Mouse (Mus musculus) intestine, embryonic 16.5 days (tissue): ENCODE data around the gene Aebp1. TPM values are rescaled to one million over a fixed set of nuclear protein-coding genes. Genes with fewer than 3 reads are reported as not detected.

Experiments
- ATAC-seq: fragments of 200-750 bp; cut with Nextera tagmentation; 2 replicates; pipeline ENCODE4 v1.8.0; 2017; ENCODE audit warnings: moderate TSS enrichment, moderate library complexity
- H3K27ac ChIP-seq: fragments of 300-500 bp; sonication (generic); 2 replicates; pipeline ENCODE4 v1.5.1; 2014; ENCODE audit warnings: mild to moderate bottlenecking, low read length
- H3K27me3 ChIP-seq: fragments of 300-500 bp; sonication (generic); replicated peaks from 2 replicates; pipeline ENCODE4 v1.6.1; 2014; ENCODE audit warnings: low read length, control low read depth, mixed read lengths; ENCODE audit not compliant: control insufficient read depth, insufficient read depth
- H3K36me3 ChIP-seq: fragments of 300-500 bp; sonication (generic); 2 replicates; pipeline ENCODE4 v1.6.1; 2014; ENCODE audit warnings: low read length, control low read depth; ENCODE audit not compliant: control insufficient read depth, insufficient read depth
- H3K4me1 ChIP-seq: fragments of 300-500 bp; sonication (generic); 2 replicates; pipeline ENCODE4 v1.6.1; 2014; ENCODE audit warnings: low read length, control low read depth, mixed read lengths; ENCODE audit not compliant: control insufficient read depth, insufficient read depth
- H3K4me2 ChIP-seq: fragments of 300-500 bp; sonication (generic); 2 replicates; pipeline ENCODE4 v1.6.1; 2014; ENCODE audit warnings: low read depth, low read length, control low read depth
- H3K4me3 ChIP-seq: fragments of 300-500 bp; sonication (generic); 2 replicates; pipeline ENCODE4 v1.5.1; 2014; ENCODE audit warnings: mild to moderate bottlenecking, low read length
- H3K9ac ChIP-seq: fragments of 300-500 bp; sonication (generic); 2 replicates; pipeline ENCODE4 v1.6.1; 2014; ENCODE audit warnings: low read depth, low read length
- H3K9me3 ChIP-seq: fragments of 300-500 bp; sonication (generic); 2 replicates; pipeline ENCODE4 v1.6.1; 2016; ENCODE audit warnings: low read length, control low read depth; ENCODE audit not compliant: control insufficient read depth
- WGBS: fragments of 180-500 bp; shearing (Covaris S2); extraction: QIAGEN DNeasy Blood & Tissue Kit; methylation state at CpG from one replicate; pipeline ENCODE4 v1.1.7; 2014; 5-methylcytosine and 5-hydroxymethylcytosine counted together
- polyA plus RNA-seq: library from polyadenylated mRNA; unstranded; fragments of >200 nt; fragmentation: Nextera tagmentation; extraction: Ambion mirVana; gene quantifications from 2 replicates; pipeline ENCODE4 v1.2.1, GENCODE M21; 2015

Aebp1 gene
- polyA plus RNA-seq, 1 experiment from 2014 or later: 38.4 TPM

- Histone ChIP-seq H3K4me3 (no peak overlapping the region), H3K27ac (no peak overlapping the region), H3K36me3 (peaks cover 9% of the 10 kb centered on the region; the same call in 1 of the 2 replicates), H3K9ac (no peak overlapping the region), H3K4me1 (peaks cover 4% of the 10 kb centered on the region), H3K27me3 (no peaks in the 10 kb centered on the region), H3K4me2 (no peak overlapping the region), H3K9me3 (no peaks in the 10 kb centered on the region)
- ATAC-seq: no peak
- WGBS: 74% methylated on average over 1 of the region's 1 CpGs
Observed at GRCm38 (mm10) chr11:5836126-5836525, 25.6 kb upstream of the Aebp1 start.

GRCm38 (mm10) chr11:5837251-5838246, 24.2 kb upstream of the Aebp1 start, which contains the start of gene Polm:
Gene Polm (minus strand): TSS chr11:5838016.
- ATAC-seq: peak; percentile 96
- under 1% methylated on average over 63 of the region's 63 CpGs for WGBS
- Histone ChIP-seq H3K27ac (peak within 1 kb of the TSS; percentile 95), H3K36me3 (peaks cover 6% of the 10 kb centered on the region; the same call in 1 of the 2 replicates), H3K4me3 (peak within 1 kb of the TSS; percentile 90), H3K4me1 (peaks cover 4% of the 10 kb centered on the region), H3K27me3 (no peaks in the 10 kb centered on the region), H3K9me3 (no peaks in the 10 kb centered on the region), H3K9ac (peak within 1 kb of the TSS; percentile 91), H3K4me2 (peak within 1 kb of the TSS; percentile 92)

GRCm38 (mm10) chr11:5840346-5840745, 21.4 kb upstream of the Aebp1 start:
- H3K9me3 ChIP-seq: no peaks in the 10 kb centered on the region
- H3K4me1 ChIP-seq: peaks cover 4% of the 10 kb centered on the region
- H3K4me2 ChIP-seq: no peak overlapping the region
- no peak for ATAC-seq
- 85% methylated on average over 7 of the region's 7 CpGs for WGBS
- H3K4me3 ChIP-seq: no peak overlapping the region
- no peak overlapping the region for H3K9ac ChIP-seq
- no peaks in the 10 kb centered on the region for H3K36me3 ChIP-seq
- H3K27ac ChIP-seq: no peak overlapping the region
- H3K27me3 ChIP-seq: no peaks in the 10 kb centered on the region

- H3K27ac ChIP-seq: no peak overlapping the region
- H3K36me3 ChIP-seq: no peaks in the 10 kb centered on the region
- H3K9ac ChIP-seq: no peak overlapping the region
- H3K9me3 ChIP-seq: no peaks in the 10 kb centered on the region
- no peak for ATAC-seq
- H3K4me1 ChIP-seq: no peaks in the 10 kb centered on the region
- no peak overlapping the region for H3K4me2 ChIP-seq
- H3K4me3 ChIP-seq: no peak overlapping the region
- WGBS: 92% methylated on average over 2 of the region's 2 CpGs
- H3K27me3 ChIP-seq: no peaks in the 10 kb centered on the region
Observed at GRCm38 (mm10) chr11:5841751-5842150, 20.0 kb upstream of the Aebp1 start.

GRCm38 (mm10) chr11:5843131-5843530, 18.6 kb upstream of the Aebp1 start:
- no peak for ATAC-seq

GRCm38 (mm10) chr11:5846639-5847345, 15.0 kb upstream of the Aebp1 start:
- Histone ChIP-seq H3K36me3 (no peaks in the 10 kb centered on the region), H3K27me3 (no peaks in the 10 kb centered on the region), H3K4me3 (no peak overlapping the region), H3K4me1 (no peaks in the 10 kb centered on the region), H3K4me2 (no peak overlapping the region), H3K27ac (no peak overlapping the region), H3K9me3 (no peaks in the 10 kb centered on the region), H3K9ac (no peak overlapping the region)
- WGBS: 59% methylated on average over 7 of the region's 7 CpGs
- ATAC-seq: peak; percentile 68

More at GRCm38 (mm10) chr11:5843131-5843530, 18.6 kb upstream of the Aebp1 start:
- WGBS: 85% methylated on average over 3 of the region's 3 CpGs
- no peak overlapping the region for H3K4me2 ChIP-seq
- no peaks in the 10 kb centered on the region for H3K27me3 ChIP-seq
- H3K4me1 ChIP-seq: no peaks in the 10 kb centered on the region
- no peaks in the 10 kb centered on the region for H3K36me3 ChIP-seq
- H3K9ac ChIP-seq: no peak overlapping the region
- H3K9me3 ChIP-seq: no peaks in the 10 kb centered on the region
- no peak overlapping the region for H3K4me3 ChIP-seq
- H3K27ac ChIP-seq: no peak overlapping the region

- no peaks in the 10 kb centered on the region for H3K4me1 ChIP-seq
- no peak overlapping the region for H3K27ac ChIP-seq
- no peak for ATAC-seq
- H3K9me3 ChIP-seq: no peaks in the 10 kb centered on the region
- H3K27me3 ChIP-seq: no peaks in the 10 kb centered on the region
- H3K36me3 ChIP-seq: no peaks in the 10 kb centered on the region
- H3K4me2 ChIP-seq: no peak overlapping the region
- 61% methylated on average over 6 of the region's 6 CpGs for WGBS
- no peak overlapping the region for H3K4me3 ChIP-seq
- H3K9ac ChIP-seq: no peak overlapping the region
Observed at GRCm38 (mm10) chr11:5848741-5849140, 13.0 kb upstream of the Aebp1 start.

GRCm38 (mm10) chr11:5849316-5849715, 12.4 kb upstream of the Aebp1 start:
- H3K9ac ChIP-seq: no peak overlapping the region
- no peak overlapping the region for H3K4me2 ChIP-seq
- no peaks in the 10 kb centered on the region for H3K36me3 ChIP-seq
- H3K27ac ChIP-seq: no peak overlapping the region
- no peak for ATAC-seq
- H3K9me3 ChIP-seq: no peaks in the 10 kb centered on the region
- H3K27me3 ChIP-seq: no peaks in the 10 kb centered on the region
- H3K4me1 ChIP-seq: no peaks in the 10 kb centered on the region
- WGBS: 73% methylated on average over 2 of the region's 2 CpGs
- no peak overlapping the region for H3K4me3 ChIP-seq

GRCm38 (mm10) chr11:5850452-5850851, 11.3 kb upstream of the Aebp1 start:
- Histone ChIP-seq H3K27me3 (no peaks in the 10 kb centered on the region), H3K9ac (no peak overlapping the region), H3K27ac (no peak overlapping the region), H3K4me1 (no peaks in the 10 kb centered on the region), H3K9me3 (no peaks in the 10 kb centered on the region), H3K4me2 (no peak overlapping the region), H3K4me3 (no peak overlapping the region), H3K36me3 (no peaks in the 10 kb centered on the region)
- no peak for ATAC-seq
- WGBS: 51% methylated on average over 5 of the region's 5 CpGs
